Mouse (Mus musculus) CH12.LX (cell line): ENCODE results near the gene Klf3. TPM values are rescaled to one million over a fixed set of nuclear protein-coding genes. Genes with fewer than 3 reads are reported as not detected.

Experiments
- DNase-seq: peaks from one replicate; pipeline ENCODE4 v3.0.0-alpha.2; 2013; ENCODE audit errors: extremely low read depth
- H3K27ac ChIP-seq: 2 replicates; pipeline ENCODE4 v1.5.1; 2012; ENCODE audit warnings: low read depth, mild to moderate bottlenecking, control low read depth, moderate library complexity; ENCODE audit not compliant: insufficient read depth
- H3K27me3 ChIP-seq: replicated peaks from 2 replicates; pipeline ENCODE3; 2012; ENCODE audit warnings: inconsistent platforms
- H3K36me3 ChIP-seq, 2 experiments: replicated peaks in 1 of 2; 2 replicates each; pipeline versions ENCODE3 to v1.6.1; 2012; ENCODE audit warnings: inconsistent platforms in 1 of 2, low read length in 1 of 2, mild to moderate bottlenecking in 1 of 2, mixed read lengths in 1 of 2, moderate library complexity in 1 of 2; ENCODE audit not compliant: control insufficient read depth in 1 of 2, insufficient read depth in 1 of 2
- H3K4me1 ChIP-seq, 2 experiments: 2 replicates each; pipeline ENCODE4 v1.6.1; 2012; ENCODE audit warnings: inconsistent platforms in 1 of 2, moderate library complexity in 1 of 2; ENCODE audit not compliant: insufficient read depth in 2 of 2, control insufficient read depth in 1 of 2
- H3K4me2 ChIP-seq: 2 replicates; pipeline ENCODE4 v1.6.1; 2012; ENCODE audit warnings: low read depth, mild to moderate bottlenecking, control low read depth; ENCODE audit not compliant: poor library complexity, insufficient read depth, severe bottlenecking
- H3K4me3 ChIP-seq, 3 experiments: fragments of 150-350 bp in 1 of 3; sonication (generic) in 1 of 3; replicated peaks in 1 of 3; 2 replicates each; pipeline versions ENCODE3 to v1.5.1; 2011 to 2012; ENCODE audit warnings: low read depth in 2 of 3, low read length in 2 of 3, mild to moderate bottlenecking in 2 of 3, moderate library complexity in 2 of 3, control low read depth in 1 of 3, improper control_type of control experiment in 1 of 3, inconsistent platforms in 1 of 3, mixed read lengths in 1 of 3; ENCODE audit not compliant: poor library complexity in 1 of 3
- H3K79me2 ChIP-seq: replicated peaks from 2 replicates; pipeline ENCODE4 v1.6.1; 2012; ENCODE audit warnings: mild to moderate bottlenecking, moderate library complexity; ENCODE audit not compliant: control insufficient read depth, poor library complexity, insufficient read depth, severe bottlenecking; ENCODE audit errors: extremely low read depth
- H3K9ac ChIP-seq: 2 replicates; pipeline ENCODE4 v1.6.1; 2012; ENCODE audit warnings: low read depth, mild to moderate bottlenecking, control low read depth, moderate library complexity; ENCODE audit not compliant: insufficient read depth
- H3K9me3 ChIP-seq: replicated peaks from 2 replicates; pipeline ENCODE3; 2012; ENCODE audit warnings: low read length, inconsistent platforms, mixed read lengths
- BHLHE40 ChIP-seq: IDR thresholded peaks from 2 replicates; pipeline ENCODE4 v1.6.1; 2011; ENCODE audit warnings: mild to moderate bottlenecking, low read depth, low read length, improper control_type of control experiment
- CHD1 ChIP-seq: IDR thresholded peaks from 2 replicates; pipeline ENCODE4 v1.6.1; 2012; ENCODE audit warnings: low read depth, low read length, improper control_type of control experiment, inconsistent platforms
- E2F4 ChIP-seq: IDR thresholded peaks from 2 replicates; pipeline ENCODE4 v1.6.1; 2011; ENCODE audit warnings: low read depth, low read length, improper control_type of control experiment; ENCODE audit not compliant: insufficient replicate concordance
- GABPA ChIP-seq: IDR thresholded peaks from 2 replicates; pipeline ENCODE4 v1.6.1; 2012; ENCODE audit warnings: low read depth, low read length, improper control_type of control experiment, inconsistent platforms; ENCODE audit not compliant: insufficient replicate concordance
- HCFC1 ChIP-seq: IDR thresholded peaks from 2 replicates; pipeline ENCODE4 v1.6.1; 2012; ENCODE audit warnings: low read depth, mild to moderate bottlenecking, inconsistent platforms, low read length, improper control_type of control experiment
- JUND ChIP-seq: conservative IDR thresholded peaks from 2 replicates; pipeline ENCODE4 v1.6.1; 2011; ENCODE audit warnings: low read depth, low read length, improper control_type of control experiment
- KAT2A ChIP-seq: IDR thresholded peaks from 2 replicates; pipeline ENCODE4 v1.6.1; 2012; ENCODE audit warnings: low read length, improper control_type of control experiment, inconsistent platforms; ENCODE audit not compliant: insufficient replicate concordance
- MAFK ChIP-seq: IDR thresholded peaks from 2 replicates; pipeline ENCODE4 v1.6.1; 2011; ENCODE audit warnings: low read length, improper control_type of control experiment; ENCODE audit not compliant: insufficient replicate concordance
- MAZ ChIP-seq: IDR thresholded peaks from 2 replicates; pipeline ENCODE4 v1.6.1; 2012; ENCODE audit warnings: low read depth, mild to moderate bottlenecking, inconsistent platforms, low read length, improper control_type of control experiment, moderate library complexity
- MXI1 ChIP-seq: IDR thresholded peaks from 2 replicates; pipeline ENCODE4 v1.6.1; 2011; ENCODE audit warnings: mild to moderate bottlenecking, low read depth, low read length, improper control_type of control experiment
- MYC ChIP-seq: IDR thresholded peaks from 2 replicates; pipeline ENCODE4 v1.6.1; 2011; ENCODE audit warnings: low read depth, mild to moderate bottlenecking, improper control_type of control experiment, low read length
- NRF1 ChIP-seq: IDR thresholded peaks from 2 replicates; pipeline ENCODE4 v1.6.1; 2014; ENCODE audit warnings: low read depth, mild to moderate bottlenecking, inconsistent platforms, low read length, improper control_type of control experiment, moderate library complexity
- POLR2A ChIP-seq: IDR thresholded peaks from 2 replicates; pipeline ENCODE4 v1.6.1; 2011; ENCODE audit warnings: low read depth, mild to moderate bottlenecking, improper control_type of control experiment, low read length
- RCOR1 ChIP-seq: conservative IDR thresholded peaks from 2 replicates; pipeline ENCODE4 v1.6.1; 2012; ENCODE audit warnings: low read depth, mild to moderate bottlenecking, inconsistent platforms, low read length, improper control_type of control experiment
- SMC3 ChIP-seq: IDR thresholded peaks from 2 replicates; pipeline ENCODE4 v1.6.1; 2011; ENCODE audit warnings: low read depth, low read length, improper control_type of control experiment
- TBP ChIP-seq: conservative IDR thresholded peaks from 2 replicates; pipeline ENCODE4 v1.6.1; 2011; ENCODE audit warnings: low read depth, low read length, improper control_type of control experiment
- TCF12 ChIP-seq: IDR thresholded peaks from 2 replicates; pipeline ENCODE4 v1.6.1; 2014; ENCODE audit warnings: low read depth, mild to moderate bottlenecking, inconsistent platforms, low read length, improper control_type of control experiment
- UBTF ChIP-seq: IDR thresholded peaks from 2 replicates; pipeline ENCODE4 v1.6.1; 2012; ENCODE audit warnings: low read depth, mild to moderate bottlenecking, inconsistent platforms, low read length, improper control_type of control experiment, moderate library complexity
- USF1 ChIP-seq: IDR thresholded peaks from 2 replicates; pipeline ENCODE4 v1.6.1; 2014; ENCODE audit warnings: low read depth, mild to moderate bottlenecking, inconsistent platforms, low read length, improper control_type of control experiment
- ZC3H11A ChIP-seq: IDR thresholded peaks from 2 replicates; pipeline ENCODE4 v1.6.1; 2012; ENCODE audit warnings: low read depth, mild to moderate bottlenecking, inconsistent platforms, low read length, improper control_type of control experiment
- ZKSCAN1 ChIP-seq: IDR thresholded peaks from 2 replicates; pipeline ENCODE4 v1.6.1; 2012; ENCODE audit warnings: low read depth, inconsistent platforms, low read length, improper control_type of control experiment, borderline replicate concordance
- ZMIZ1 ChIP-seq: IDR thresholded peaks from 2 replicates; pipeline ENCODE4 v1.6.1; 2012; ENCODE audit warnings: low read depth, mild to moderate bottlenecking, inconsistent platforms, low read length, improper control_type of control experiment
- ZNF384 ChIP-seq: IDR thresholded peaks from 2 replicates; pipeline ENCODE4 v1.6.1; 2012; ENCODE audit warnings: low read depth, low read length, improper control_type of control experiment, inconsistent platforms
- dilution Hi-C: fragments of 300-500 bp; cut with MboI; formaldehyde crosslinking; loops from 2 replicates; pipeline ENCODE4 v1.14.3; 2020; ENCODE audit warnings: low sequenced_read_pairs; ENCODE audit not compliant: extremely low pct_unique_long_range_greater_than_20kb, extremely low pct_ligation_motif_present
- in situ Hi-C: fragments of 300-500 bp; cut with MboI; formaldehyde crosslinking; loops from 3 replicates; pipeline ENCODE4 v1.14.3; 2019; ENCODE audit warnings: low sequenced_read_pairs, low pct_ligation_motif_present, low pct_unique_long_range_greater_than_20kb, mixed read lengths
- polyA plus RNA-seq: library from polyadenylated mRNA; unstranded; fragments of >175 nt; gene quantifications from 2 replicates; pipeline ENCODE4 v1.2.1, GENCODE M21; 2012; ENCODE audit warnings: low read depth; ENCODE audit not compliant: insufficient read length
- total RNA-seq, 2 experiments: library from RNA; depleted of rRNA; stranded (reverse); fragments of 300-350 nt in 1 of 2; fragments of >200 nt in 1 of 2; gene quantifications; 2 replicates each; pipeline ENCODE4 v1.2.3; 2012 to 2014

Klf3 gene
- total and polyA plus RNA-seq, 3 experiments: 0.40 to 4.4 (median 0.64) TPM

DNA sequence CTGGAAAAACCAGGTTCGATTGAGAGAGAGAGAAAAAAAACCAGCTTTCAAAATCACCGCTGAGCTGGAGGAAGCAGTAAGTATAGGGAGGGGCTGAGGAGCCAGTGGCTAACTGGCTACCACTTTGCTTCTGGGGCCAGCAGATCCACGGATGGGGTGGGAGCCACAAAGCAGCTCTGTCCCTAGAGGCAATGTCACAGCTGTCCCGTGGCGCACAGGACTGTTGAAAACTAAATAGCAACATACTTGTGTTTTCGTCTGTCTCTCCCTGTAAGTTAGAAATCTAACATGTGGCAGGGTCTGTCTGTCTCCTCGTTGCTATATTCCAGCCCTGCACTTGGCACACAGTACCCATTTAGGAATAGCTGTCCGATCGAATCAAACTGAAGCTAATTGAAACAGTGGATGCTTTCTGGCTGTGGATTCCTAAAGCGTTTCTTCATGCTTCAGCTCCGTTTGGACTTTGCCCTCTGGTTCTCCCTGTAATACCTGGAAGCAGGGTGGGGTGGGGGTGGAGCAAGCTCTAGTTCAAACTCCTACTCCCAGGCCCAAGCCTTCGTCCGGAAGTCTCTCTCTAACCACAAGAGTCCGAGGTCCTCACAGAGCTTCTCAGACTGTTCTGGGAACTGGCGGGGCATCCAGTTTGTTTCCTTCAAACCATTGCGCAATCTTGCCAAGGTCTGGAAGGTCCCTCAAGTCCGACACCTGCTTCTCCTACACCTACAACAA, 58.4 kb downstream of the Klf3 start:
- no peaks in the 10 kb centered on the region for H3K27me3 ChIP-seq
- H3K79me2 ChIP-seq: no peaks in the 10 kb centered on the region
- DNase-seq: no peak
- peak overlapping the region; percentile 79 for H3K4me2 ChIP-seq
- no peaks in the 10 kb centered on the region for H3K9me3 ChIP-seq
- dilution Hi-C loops: no loop called here
- no peak overlapping the region for H3K4me3 ChIP-seq
- H3K9ac ChIP-seq: no peak overlapping the region; the same call in 1 of the 2 replicates
- in situ Hi-C loops: loop anchor here (10.0 kb wide), 1 partner anchor 373 kb away; no protein-coding TSS in a partner anchor
- no peaks in the 10 kb centered on the region for H3K36me3 ChIP-seq
- H3K27ac ChIP-seq: no peak overlapping the region
- no peak for TF ChIP-seq BHLHE40
- TF ChIP-seq SMC3: no peak
- TF ChIP-seq MAZ: no peak
- TF ChIP-seq POLR2A: no peak
- no peak for TF ChIP-seq HCFC1
- no peak for TF ChIP-seq MXI1
- TF ChIP-seq MAFK: no peak
- TF ChIP-seq JUND: no peak
- TF ChIP-seq RCOR1: no peak
- no peak for TF ChIP-seq E2F4
- no peak for TF ChIP-seq UBTF
- no peak for TF ChIP-seq KAT2A
- no peak for TF ChIP-seq ZMIZ1
- TF ChIP-seq MYC: no peak
- no peak for TF ChIP-seq ZC3H11A
- TF ChIP-seq TCF12: no peak
- TF ChIP-seq CHD1: no peak
- no peak for TF ChIP-seq GABPA
- no peak; the same call in 1 of the 2 replicates for TF ChIP-seq ZNF384
- no peak for TF ChIP-seq USF1
- TF ChIP-seq, all 38 proteins: peak for 0
- peaks cover 0 to 18% of the 10 kb centered on the region in 2 experiments; a peak in 2 of 4 replicates for H3K4me1 ChIP-seq

DNA sequence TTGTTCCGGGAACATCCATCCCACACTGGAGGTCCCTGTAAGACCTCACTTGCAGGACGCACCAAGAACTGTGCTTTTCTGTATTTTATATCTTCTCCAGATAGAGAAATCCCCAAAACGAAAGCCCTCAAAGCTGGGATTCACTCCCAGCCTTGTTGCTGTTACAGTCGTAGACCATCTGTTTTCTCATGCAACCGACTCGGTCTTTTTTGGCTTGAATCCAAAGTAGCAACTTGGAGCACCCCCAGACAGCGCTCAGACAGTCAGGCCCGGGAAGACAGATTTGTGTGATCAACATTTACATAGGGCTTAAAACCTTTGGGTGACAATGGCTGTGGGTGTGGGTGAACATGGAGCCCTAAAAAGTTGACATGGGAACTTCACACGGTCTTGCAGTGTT, 59.1 kb downstream of the Klf3 start:
- Histone ChIP-seq H3K79me2 (no peaks in the 10 kb centered on the region), H3K36me3 (no peaks in the 10 kb centered on the region), H3K27ac (no peak overlapping the region), H3K9me3 (no peaks in the 10 kb centered on the region), H3K27me3 (no peaks in the 10 kb centered on the region), H3K4me3 (no peak overlapping the region), H3K9ac (no peak overlapping the region), H3K4me1 (peaks cover 0 to 18% of the 10 kb centered on the region in 2 experiments; a peak in 2 of 4 replicates), H3K4me2 (no peak overlapping the region)
- no peak for TF ChIP-seq SMC3
- TF ChIP-seq MAZ: no peak
- no peak for TF ChIP-seq TBP
- no peak for TF ChIP-seq POLR2A
- no peak for TF ChIP-seq RCOR1
- no peak for TF ChIP-seq ZKSCAN1
- no peak for TF ChIP-seq BHLHE40
- TF ChIP-seq HCFC1: no peak
- no peak for TF ChIP-seq NRF1
- no peak for TF ChIP-seq MXI1
- DNase-seq: no peak
- dilution Hi-C loops: no loop called here
- in situ Hi-C loops: loop anchor here (10.0 kb wide), 1 partner anchor 373 kb away; no protein-coding TSS in a partner anchor
